Mouse (Mus musculus) neural tube, embryonic 13.5 days (tissue): ENCODE measurements around the gene Mtfr2. TPM values are rescaled to one million over a fixed set of nuclear protein-coding genes. Genes with fewer than 3 reads are reported as not detected.

Source experiments
- ATAC-seq: fragments of 200-750 bp; cut with Nextera tagmentation; 2 replicates; pipeline ENCODE4 v1.8.0; 2017; ENCODE audit warnings: low read depth, mild to moderate bottlenecking, moderate TSS enrichment, moderate library complexity
- H3K27ac ChIP-seq: fragments of 300-500 bp; sonication (generic); replicated peaks from 2 replicates; pipeline ENCODE4 v1.5.1; 2015; ENCODE audit warnings: moderate library complexity, mild to moderate bottlenecking, inconsistent platforms
- H3K27me3 ChIP-seq: fragments of 300-500 bp; sonication (generic); 2 replicates; pipeline ENCODE4 v1.6.1; 2015; ENCODE audit warnings: mild to moderate bottlenecking, inconsistent platforms
- H3K36me3 ChIP-seq: fragments of 300-500 bp; sonication (generic); 2 replicates; pipeline ENCODE4 v1.6.1; 2015; ENCODE audit warnings: mild to moderate bottlenecking, inconsistent platforms
- H3K4me1 ChIP-seq: fragments of 300-500 bp; sonication (generic); replicated peaks from 2 replicates; pipeline ENCODE4 v1.6.1; 2015; ENCODE audit warnings: inconsistent platforms
- H3K4me2 ChIP-seq: fragments of 300-500 bp; sonication (generic); 2 replicates; pipeline ENCODE4 v1.6.1; 2015; ENCODE audit warnings: inconsistent platforms, mild to moderate bottlenecking, moderate library complexity
- H3K4me3 ChIP-seq: fragments of 300-500 bp; sonication (generic); 2 replicates; pipeline ENCODE4 v1.5.1; 2015; ENCODE audit warnings: mild to moderate bottlenecking, inconsistent platforms
- H3K9ac ChIP-seq: fragments of 300-500 bp; sonication (generic); 2 replicates; pipeline ENCODE4 v1.6.1; 2015; ENCODE audit warnings: moderate library complexity, mild to moderate bottlenecking, inconsistent platforms
- H3K9me3 ChIP-seq: fragments of 300-500 bp; sonication (generic); 2 replicates; pipeline ENCODE4 v1.6.1; 2016; ENCODE audit warnings: inconsistent platforms
- WGBS: fragments of 180-500 bp; shearing (Covaris S2); methylation state at CpG from one replicate; pipeline ENCODE4 v1.1.7; 2015; 5-methylcytosine and 5-hydroxymethylcytosine counted together
- polyA plus RNA-seq: library from polyadenylated mRNA; unstranded; fragments of >200 nt; fragmentation: Nextera tagmentation; extraction: Ambion mirVana; gene quantifications from 2 replicates; pipeline ENCODE4 v1.2.1, GENCODE M21; 2015

Gene Mtfr2
- polyA plus RNA-seq = 0.36 and 0.42 TPM in 2 replicates

DNA sequence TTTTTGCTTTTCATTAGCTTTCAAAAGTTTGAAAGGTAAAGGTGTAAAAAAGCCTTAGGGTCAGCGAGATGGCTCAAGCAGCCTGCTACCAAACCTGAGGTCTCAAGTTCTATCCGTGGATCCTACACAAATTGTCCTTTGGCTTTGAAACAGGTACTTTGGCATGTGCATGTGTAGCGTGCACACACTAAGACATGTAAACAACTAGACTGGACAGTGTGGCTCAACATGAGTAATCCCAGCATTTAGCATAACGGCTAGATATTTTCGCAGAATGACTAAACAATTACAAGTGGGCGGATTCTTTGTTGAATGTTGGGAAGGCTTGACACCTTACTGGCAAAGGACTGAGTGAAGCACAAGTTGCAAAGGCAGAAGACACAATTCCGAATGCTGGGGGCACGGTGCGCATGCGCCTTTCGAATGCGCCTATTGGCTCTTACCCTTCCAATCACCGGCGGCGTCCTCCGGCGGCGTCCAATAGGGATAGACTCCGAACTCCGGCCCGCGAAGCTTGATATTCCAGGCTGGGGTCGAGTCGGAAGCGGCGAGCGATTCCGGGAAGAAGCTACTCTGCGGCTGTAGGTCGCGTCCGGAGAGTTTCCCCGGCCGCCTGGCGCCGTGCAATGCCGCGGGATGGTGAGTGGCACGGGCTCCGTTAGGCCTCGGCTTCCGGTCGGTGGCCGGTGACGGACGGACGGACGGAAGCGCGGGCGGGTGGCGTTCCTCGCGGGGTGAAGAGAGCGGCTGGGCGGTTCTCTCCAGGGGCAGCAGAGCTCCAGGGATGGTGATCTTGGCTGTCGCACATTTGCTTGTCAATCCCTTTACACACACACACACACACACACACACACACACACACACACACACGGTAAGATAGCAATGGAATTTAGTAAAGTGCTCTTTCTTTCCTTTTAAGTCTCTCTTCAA lies at the start of gene Mtfr2:
Gene Mtfr2, plus strand, starts transcription at position 486 of the 930 bp plus-strand sequence.
- Histone ChIP-seq H3K4me1 (peaks cover 14% of the 10 kb centered on the region), H3K9ac (peak within 1 kb of the TSS; percentile 47; the same call in 1 of the 2 replicates), H3K4me2 (peak within 1 kb of the TSS; percentile 93), H3K27me3 (no peaks in the 10 kb centered on the region), H3K36me3 (peaks cover 32% of the 10 kb centered on the region), H3K9me3 (no peaks in the 10 kb centered on the region), H3K27ac (no peak within 1 kb of the TSS), H3K4me3 (peak within 1 kb of the TSS; percentile 50)
- WGBS = 2% methylated on average over 58 of the region's 58 CpGs
- ATAC-seq = peak; percentile 95

DNA sequence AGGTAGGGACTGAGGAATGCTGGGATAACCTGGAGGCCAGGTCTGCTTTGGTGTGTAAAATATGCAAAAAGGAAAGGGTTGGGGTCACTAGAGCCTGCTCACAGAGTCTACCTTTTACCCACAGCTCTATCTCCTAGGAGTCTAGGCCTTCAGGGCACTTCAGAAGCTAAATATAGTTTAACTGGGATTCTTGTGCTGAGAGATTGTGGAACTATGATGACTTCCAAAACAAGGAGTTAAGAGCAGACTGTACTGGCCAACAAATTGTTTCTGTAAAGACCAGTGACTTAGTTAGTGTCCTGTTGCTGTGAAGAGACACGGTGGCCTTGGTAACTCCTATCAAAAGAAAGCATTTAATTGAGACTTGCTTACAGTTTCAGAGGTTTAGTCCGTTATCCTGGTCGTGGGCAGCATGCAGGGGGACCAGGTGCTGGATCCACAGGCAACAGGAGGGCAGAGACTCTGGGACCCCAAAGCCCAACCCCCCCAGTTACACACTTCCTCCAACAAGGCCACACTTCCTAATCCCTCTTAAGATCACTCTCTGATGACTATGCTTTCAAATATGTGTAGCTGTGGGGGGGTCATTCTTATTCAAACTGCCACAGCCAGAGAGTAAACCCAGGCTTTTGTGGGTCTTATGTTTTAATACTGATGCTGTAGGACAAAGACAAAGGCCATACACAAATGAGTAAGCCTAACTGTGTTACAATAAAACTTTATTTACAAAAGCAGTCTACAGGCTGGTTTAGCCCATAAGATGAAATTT lies 49.2 kb upstream of the Mtfr2 start:
- Histone ChIP-seq H3K9me3 (no peaks in the 10 kb centered on the region), H3K27ac (no peak overlapping the region), H3K36me3 (no peaks in the 10 kb centered on the region), H3K4me3 (no peak overlapping the region), H3K27me3 (no peaks in the 10 kb centered on the region), H3K9ac (no peak overlapping the region), H3K4me2 (no peak overlapping the region), H3K4me1 (0 out of 2 replicates have a peak, but pooled peaks cover 3% of the 10 kb centered on the region)
- 56% methylated on average over 3 of the region's 3 CpGs for WGBS
- ATAC-seq = no peak

DNA sequence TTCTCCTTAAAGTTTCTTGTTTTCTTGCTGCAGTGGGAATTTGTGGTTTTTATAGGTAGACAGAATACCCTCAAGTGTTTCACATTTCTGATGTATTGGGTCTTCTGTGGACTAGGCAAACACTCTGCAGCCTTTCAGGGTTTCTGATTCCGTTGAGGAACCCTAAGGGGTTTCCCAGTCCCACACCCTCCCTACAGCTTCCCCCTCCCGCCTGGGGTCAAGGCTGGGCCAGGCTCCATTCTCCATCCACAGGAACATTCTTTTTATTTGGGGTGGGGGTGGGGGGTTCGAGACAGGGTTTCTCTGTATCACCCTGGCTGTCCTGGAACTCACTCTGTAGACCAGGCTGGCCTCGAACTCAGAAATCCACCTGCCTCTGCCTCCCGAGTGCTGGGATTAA lies 48.5 kb upstream of the Mtfr2 start:
- Histone ChIP-seq H3K27ac (no peak overlapping the region), H3K36me3 (no peaks in the 10 kb centered on the region), H3K9me3 (no peaks in the 10 kb centered on the region), H3K9ac (no peak overlapping the region), H3K4me1 (0 out of 2 replicates have a peak, but pooled peaks cover 3% of the 10 kb centered on the region), H3K27me3 (no peaks in the 10 kb centered on the region), H3K4me2 (no peak overlapping the region), H3K4me3 (no peak overlapping the region)
- ATAC-seq = no peak
- 76% methylated on average over 5 of the region's 5 CpGs for WGBS

DNA sequence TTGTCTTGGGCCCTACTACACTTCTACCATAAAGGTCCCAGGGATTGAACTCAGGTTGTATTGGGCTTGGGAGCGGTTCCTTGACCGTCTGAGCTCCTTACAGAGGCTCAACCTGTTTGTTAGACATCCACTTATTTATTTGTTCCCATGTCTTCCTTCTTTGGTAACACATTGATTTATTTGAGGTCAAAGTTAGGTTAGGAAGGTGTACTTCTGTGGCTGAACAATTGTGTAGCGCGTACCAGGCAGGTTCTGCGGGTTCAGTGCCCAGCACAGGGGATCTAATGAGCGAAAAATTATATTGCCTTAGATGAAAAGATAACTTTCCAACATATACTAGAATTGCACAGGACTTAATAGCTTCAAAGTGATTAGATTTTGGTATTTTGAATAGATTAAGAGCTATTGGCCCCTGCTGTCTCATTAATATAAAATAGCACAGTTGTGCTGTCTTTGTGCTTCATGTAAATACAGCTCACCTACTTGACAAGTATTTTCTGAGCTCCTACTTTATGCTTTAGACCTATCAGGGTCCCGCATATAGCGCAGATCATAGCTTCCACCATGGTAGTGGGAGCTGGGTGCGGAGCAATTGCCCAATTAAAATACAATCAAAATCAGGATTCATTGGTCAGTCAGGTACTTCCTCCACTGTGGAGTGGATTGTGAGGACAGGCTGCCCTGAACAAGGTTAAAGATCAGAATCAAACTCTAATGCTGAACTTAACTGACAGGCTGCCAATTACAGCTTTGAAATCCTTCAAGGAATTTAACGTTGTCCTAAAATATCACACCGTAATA lies 36.4 kb upstream of the Mtfr2 start:
- WGBS = 20% methylated on average over 11 of the region's 11 CpGs
- peak overlapping the region; percentile 73 for H3K4me2 ChIP-seq
- H3K9me3 ChIP-seq = no peaks in the 10 kb centered on the region
- ATAC-seq = peak; percentile 1; the same call in 1 of the 2 replicates
- peak overlapping the region; percentile 93 for H3K9ac ChIP-seq
- peaks cover 30% of the 10 kb centered on the region for H3K4me1 ChIP-seq
- peak overlapping the region; percentile 100 for H3K27ac ChIP-seq
- peak overlapping the region; percentile 76 for H3K4me3 ChIP-seq
- H3K27me3 ChIP-seq = no peaks in the 10 kb centered on the region
- no peaks in the 10 kb centered on the region for H3K36me3 ChIP-seq

DNA sequence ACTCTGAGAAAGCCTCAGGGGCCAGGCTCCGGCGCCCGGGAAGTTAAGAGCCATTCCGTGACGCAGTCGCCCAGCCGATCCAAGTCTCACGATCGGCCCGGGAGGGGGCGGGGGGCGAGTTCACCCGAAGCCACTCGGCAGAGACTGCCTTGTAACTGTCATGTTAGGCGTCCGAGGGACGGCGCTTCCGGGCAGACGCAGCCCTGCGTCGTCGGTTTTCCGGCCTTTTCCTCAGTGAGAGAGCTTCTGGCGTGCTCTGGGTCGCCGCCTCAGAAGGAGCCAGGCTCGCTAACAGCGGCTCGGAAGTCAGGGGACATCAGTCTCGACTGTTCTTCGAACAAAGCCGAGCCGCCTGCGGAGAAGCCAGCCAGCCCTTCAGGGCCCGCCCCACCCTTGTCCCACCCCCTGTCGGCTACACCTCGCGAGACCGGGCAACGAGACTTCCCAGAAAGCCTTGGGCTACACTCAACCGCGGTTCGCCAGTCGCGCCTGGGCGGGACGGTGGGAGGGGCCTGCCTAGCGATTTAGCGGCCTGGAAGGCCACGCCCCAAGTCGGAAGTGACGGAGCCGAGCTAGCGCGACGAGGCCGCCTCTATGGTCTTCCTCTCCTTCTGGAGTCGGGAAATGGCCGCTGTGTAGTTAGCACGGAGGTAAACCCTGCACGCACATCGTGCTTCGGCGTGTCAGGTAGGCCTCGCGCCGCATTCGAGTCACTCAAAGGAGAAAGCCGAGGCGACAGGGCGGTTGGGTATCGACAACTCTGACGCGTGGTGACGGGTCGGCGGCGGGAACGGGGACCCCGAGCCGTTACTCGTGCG lies 35.4 kb upstream of the Mtfr2 start, which contains the start of gene Bclaf1:
Gene Bclaf1, plus strand, starts transcription at position 552 of the 818 bp plus-strand sequence.
- no peaks in the 10 kb centered on the region for H3K36me3 ChIP-seq
- no peaks in the 10 kb centered on the region for H3K27me3 ChIP-seq
- peak within 1 kb of the TSS; percentile 93 for H3K9ac ChIP-seq
- WGBS = under 1% methylated on average over 83 of the region's 84 CpGs
- peak within 1 kb of the TSS; percentile 100 for H3K27ac ChIP-seq
- peaks cover 33% of the 10 kb centered on the region for H3K4me1 ChIP-seq
- no peaks in the 10 kb centered on the region for H3K9me3 ChIP-seq
- peak within 1 kb of the TSS; percentile 73 for H3K4me2 ChIP-seq
- H3K4me3 ChIP-seq = peak within 1 kb of the TSS; percentile 76
- ATAC-seq = peak; percentile 99

DNA sequence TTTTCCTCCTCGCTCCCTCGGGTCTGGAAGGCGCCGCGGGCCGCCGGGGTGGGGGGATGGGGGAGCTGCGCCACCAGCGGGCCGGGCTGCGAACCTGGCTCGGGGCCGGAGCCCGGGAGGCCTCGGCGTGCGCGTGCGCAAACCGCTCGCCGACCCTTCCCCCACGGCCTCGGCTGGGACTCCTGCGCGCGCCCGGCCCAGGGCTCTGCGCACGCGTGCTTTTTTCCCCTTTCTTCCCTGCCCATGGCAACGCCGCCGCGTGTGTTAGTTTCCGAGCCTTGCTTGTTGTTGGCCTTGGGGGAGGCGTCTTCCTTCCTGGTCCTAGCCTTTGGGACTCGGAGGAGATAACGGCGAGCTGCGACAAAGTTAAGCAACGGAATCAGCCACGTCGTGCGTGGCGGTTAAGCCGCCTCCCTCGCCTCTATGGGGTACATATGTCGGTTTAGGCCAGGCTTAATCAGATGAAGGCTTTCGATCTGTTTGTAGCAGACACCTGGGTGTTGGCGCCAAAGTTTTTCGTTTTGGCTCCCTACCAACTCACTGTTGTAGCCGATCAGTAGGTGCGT lies 34.8 kb upstream of the Mtfr2 start:
- under 1% methylated on average over 50 of the region's 54 CpGs for WGBS
- ATAC-seq = peak; percentile 88
- H3K9ac ChIP-seq = peak overlapping the region; percentile 93
- H3K4me3 ChIP-seq = peak overlapping the region; percentile 76
- H3K4me1 ChIP-seq = peaks cover 33% of the 10 kb centered on the region
- H3K27ac ChIP-seq = peak overlapping the region; percentile 100
- H3K9me3 ChIP-seq = no peaks in the 10 kb centered on the region
- H3K4me2 ChIP-seq = peak overlapping the region; percentile 73
- no peaks in the 10 kb centered on the region for H3K27me3 ChIP-seq
- no peaks in the 10 kb centered on the region for H3K36me3 ChIP-seq

DNA sequence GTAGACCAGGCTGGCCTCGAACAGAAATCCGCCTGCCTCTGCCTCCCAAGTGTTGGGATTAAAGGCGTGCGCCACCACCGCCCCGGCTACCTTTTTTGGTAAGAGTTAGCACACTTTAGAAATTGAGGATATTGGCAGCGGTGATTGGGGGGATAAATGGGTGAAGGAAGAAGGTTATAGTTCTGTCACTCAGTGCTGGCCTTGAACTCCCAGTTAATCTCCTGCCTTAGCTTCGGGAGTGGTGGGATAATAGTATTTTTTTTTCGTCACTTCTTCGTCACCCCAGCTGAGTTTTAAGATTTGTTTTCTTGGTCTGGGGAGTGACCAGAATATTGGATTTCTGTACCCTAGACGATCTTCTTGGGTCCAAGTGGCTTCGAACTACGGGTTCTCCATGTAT lies 34.1 kb upstream of the Mtfr2 start:
- H3K27ac ChIP-seq = peak overlapping the region; percentile 100; the same call in 1 of the 2 replicates
- WGBS = 52% methylated on average over 13 of the region's 13 CpGs

DNA sequence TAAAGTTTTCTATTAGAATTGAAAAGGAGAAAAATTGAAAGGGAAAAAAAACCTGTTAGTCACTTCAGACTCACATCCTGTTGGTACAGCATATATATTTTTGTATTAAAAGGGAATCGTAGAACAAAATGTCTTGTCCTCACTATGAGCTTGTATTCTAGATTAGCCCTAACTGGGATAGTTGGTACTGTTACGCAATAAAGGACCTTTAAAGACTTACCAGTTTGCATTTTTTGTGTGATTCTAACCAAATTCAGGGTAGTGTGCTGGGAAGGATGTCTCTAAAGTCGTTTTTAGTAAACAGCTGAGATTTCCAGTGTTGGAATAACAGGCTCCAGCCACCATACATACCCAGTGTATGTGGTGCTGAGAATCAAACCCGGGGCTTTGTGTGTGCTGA lies 33.6 kb upstream of the Mtfr2 start:
- Histone ChIP-seq H3K36me3 (peaks cover 9% of the 10 kb centered on the region), H3K27ac (no peak overlapping the region), H3K4me2 (peak overlapping the region; percentile 73), H3K9me3 (no peaks in the 10 kb centered on the region), H3K9ac (no peak overlapping the region), H3K4me3 (peak overlapping the region; percentile 76), H3K4me1 (peaks cover 33% of the 10 kb centered on the region), H3K27me3 (no peaks in the 10 kb centered on the region)
- ATAC-seq = no peak
- 90% methylated on average over 4 of the region's 4 CpGs for WGBS

More for the DNA sequence above, 34.1 kb upstream of the Mtfr2 start:
- ATAC-seq = no peak
- H3K4me3 ChIP-seq = peak overlapping the region; percentile 76
- H3K9ac ChIP-seq = peak overlapping the region; percentile 93
- no peaks in the 10 kb centered on the region for H3K27me3 ChIP-seq
- H3K9me3 ChIP-seq = no peaks in the 10 kb centered on the region
- H3K4me2 ChIP-seq = peak overlapping the region; percentile 73
- peaks cover 33% of the 10 kb centered on the region for H3K4me1 ChIP-seq
- peaks cover 5% of the 10 kb centered on the region; the same call in 1 of the 2 replicates for H3K36me3 ChIP-seq

DNA sequence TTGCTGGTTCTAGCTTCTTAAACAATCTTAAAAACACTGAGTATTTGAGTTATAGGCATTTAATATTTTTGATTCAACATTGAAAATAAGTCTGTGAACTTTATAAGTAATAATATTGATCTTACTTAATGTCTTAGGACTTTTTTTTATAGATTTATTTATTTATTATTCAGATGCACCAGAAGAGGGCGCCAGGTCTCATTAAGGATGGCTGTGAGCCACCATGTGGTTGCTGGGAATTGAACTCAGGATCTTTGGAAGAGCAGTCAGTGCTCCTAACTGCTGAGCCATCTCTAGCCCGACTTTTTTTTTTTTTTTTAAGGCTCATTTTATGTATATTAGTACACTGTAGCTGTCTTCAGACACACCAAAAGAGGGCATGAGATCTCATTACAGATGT lies 32.8 kb upstream of the Mtfr2 start:
- Histone ChIP-seq H3K27me3 (no peaks in the 10 kb centered on the region), H3K27ac (no peak overlapping the region), H3K9me3 (no peaks in the 10 kb centered on the region), H3K36me3 (peaks cover 16% of the 10 kb centered on the region), H3K4me2 (no peak overlapping the region), H3K9ac (no peak overlapping the region), H3K4me3 (no peak overlapping the region), H3K4me1 (peaks cover 33% of the 10 kb centered on the region)
- ATAC-seq = no peak
- 67% methylated on average over 2 of the region's 2 CpGs for WGBS

DNA sequence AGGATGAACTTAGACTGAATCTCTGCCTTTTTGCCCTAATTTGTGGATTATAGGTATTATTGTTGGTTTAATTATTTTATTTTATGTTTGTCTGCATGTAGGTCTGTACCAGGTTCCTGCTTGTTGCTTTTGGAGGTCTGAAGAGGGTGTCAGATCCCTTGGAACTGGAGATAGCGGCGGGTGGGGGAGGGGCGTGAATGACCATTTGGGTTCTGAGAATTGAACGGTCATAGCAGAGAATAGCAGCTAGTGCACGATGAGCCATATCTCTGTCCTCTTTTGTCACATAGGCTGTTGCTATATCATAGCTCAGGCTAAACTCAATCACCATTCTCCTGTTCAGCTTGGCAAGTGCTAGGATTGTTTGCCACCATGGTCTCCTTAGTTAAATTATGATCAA lies 30.1 kb upstream of the Mtfr2 start:
- peaks cover 31% of the 10 kb centered on the region for H3K36me3 ChIP-seq
- 79% methylated on average over 5 of the region's 5 CpGs for WGBS
- H3K27ac ChIP-seq = no peak overlapping the region
- H3K4me1 ChIP-seq = peaks cover 22% of the 10 kb centered on the region
- no peak overlapping the region for H3K4me2 ChIP-seq
- no peak overlapping the region for H3K4me3 ChIP-seq
- no peak overlapping the region for H3K9ac ChIP-seq
- no peaks in the 10 kb centered on the region for H3K9me3 ChIP-seq
- no peaks in the 10 kb centered on the region for H3K27me3 ChIP-seq
- ATAC-seq = no peak
